Mouse (Mus musculus) 3134 (cell line): Measurements from ENCODE around the gene Dcaf4.

Source experiments
- DNase-seq: peaks from one replicate; pipeline ENCODE4 v3.0.0-alpha.2; 2011; ENCODE audit warnings: low spot score; ENCODE audit not compliant: insufficient read length; ENCODE audit errors: extremely low read depth

The Dcaf4 gene

DNA sequence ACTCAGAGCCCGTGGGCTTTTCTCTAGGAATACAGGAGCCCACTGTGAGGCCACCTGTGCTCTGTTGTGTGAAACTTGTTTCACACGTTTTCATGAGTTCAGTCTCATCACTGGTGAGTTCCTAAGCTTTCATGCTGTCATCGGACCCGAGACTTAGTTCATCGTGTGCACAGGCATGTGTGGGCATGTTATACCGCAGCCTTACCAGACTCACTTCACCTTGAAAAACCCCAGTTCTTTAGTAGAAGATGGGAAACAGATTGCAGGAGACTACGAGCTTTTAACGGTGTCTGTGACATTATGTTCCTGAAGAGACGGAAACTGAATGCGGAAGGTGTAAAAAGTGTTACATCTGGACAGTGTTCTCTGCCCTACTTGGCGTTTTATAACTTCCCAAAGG is 15.2 kb downstream of the Dcaf4 start:
- no peak for DNase-seq

GRCm38 (mm10) chr12:83536039-83536438 is 15.8 kb downstream of the Dcaf4 start:
- no peak for DNase-seq

DNA sequence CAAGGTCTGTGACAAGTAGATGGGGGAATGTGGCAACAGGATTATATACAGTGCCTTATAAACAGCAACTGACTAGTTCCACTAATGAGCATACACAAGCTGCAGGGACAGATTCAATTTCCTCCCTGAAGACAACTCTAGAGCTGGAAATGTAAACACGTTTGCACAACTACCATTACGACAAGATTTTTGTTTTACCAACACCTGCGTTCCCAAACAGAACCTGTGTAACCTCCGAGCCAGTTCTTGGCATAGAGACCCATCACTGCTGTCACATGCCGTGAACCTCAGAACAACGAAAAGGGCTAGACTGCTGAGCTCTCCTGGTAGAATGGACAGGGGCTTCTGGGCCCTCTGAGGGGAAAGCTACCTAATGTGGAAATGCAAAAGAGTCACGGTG is 23.7 kb downstream of the Dcaf4 start:
- DNase-seq: no peak

GRCm38 (mm10) chr12:83544791-83545190 is 24.5 kb downstream of the Dcaf4 start:
- DNase-seq: no peak

DNA sequence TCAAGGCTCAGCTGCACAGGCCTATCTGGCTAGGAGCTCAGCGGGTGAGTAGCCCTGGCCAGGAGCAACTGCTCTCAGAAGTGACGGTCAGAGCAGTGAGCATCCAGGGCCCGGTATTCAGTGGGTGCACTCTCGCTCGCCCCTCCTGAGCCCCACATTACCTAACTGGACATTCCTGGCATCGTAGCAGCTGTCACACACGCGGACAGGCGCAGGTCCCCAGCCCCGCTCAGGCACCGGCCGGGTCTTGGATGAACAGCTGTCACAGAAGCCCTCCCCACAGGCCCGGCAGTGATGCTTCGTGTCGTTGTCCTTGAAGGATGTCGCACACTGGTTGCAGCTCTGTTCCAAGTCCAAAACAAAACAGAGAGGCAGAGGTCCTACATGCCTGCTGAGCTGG is 31.0 kb downstream of the Dcaf4 start:
- DNase-seq: no peak

- DNase-seq: no peak
Observed at GRCm38 (mm10) chr12:83553816-83554215, 33.5 kb downstream of the Dcaf4 start.

DNA sequence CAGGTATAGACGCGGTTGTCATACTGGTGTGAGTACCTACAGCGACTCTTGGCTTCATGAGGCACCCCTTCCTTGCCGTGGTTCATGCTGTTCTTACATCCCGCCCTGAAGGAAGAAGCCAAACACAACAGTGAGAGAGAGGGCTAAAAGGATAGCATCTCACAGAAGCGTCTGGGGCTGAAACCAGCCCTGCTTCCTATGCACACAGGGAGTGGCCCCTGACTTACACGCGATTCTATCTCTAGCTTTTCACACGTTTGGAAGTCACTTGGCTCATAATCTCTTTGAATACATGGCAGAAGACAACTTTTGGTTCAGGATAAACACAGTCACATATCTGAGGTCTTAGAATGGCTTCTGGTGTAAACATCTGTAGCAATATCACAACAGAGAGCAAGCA is 35.3 kb downstream of the Dcaf4 start:
- DNase-seq: no peak

- no peak for DNase-seq
Observed at GRCm38 (mm10) chr12:83558496-83558895, 38.2 kb downstream of the Dcaf4 start.

DNA sequence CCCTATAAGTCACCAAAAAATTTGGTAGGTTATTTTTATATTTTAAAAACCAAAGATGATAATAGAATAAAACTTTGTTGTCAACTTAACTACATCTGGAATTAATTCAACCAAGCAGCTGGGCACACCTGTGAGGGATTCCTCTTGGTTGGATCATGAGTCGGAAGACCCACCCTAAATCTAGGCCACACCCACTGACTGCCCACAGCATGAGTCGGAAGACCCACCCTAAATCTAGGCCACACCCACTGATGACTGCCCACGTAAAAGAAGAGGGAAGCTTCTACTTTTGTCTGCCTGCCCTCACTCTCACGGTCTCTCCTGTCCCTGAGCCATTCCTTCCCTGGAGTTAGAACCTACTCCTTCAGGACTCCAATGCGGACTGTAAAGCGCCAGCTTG is 39.9 kb downstream of the Dcaf4 start:
- DNase-seq: no peak

- no peak for DNase-seq
Observed at GRCm38 (mm10) chr12:83562589-83562988, 42.3 kb downstream of the Dcaf4 start.

DNA sequence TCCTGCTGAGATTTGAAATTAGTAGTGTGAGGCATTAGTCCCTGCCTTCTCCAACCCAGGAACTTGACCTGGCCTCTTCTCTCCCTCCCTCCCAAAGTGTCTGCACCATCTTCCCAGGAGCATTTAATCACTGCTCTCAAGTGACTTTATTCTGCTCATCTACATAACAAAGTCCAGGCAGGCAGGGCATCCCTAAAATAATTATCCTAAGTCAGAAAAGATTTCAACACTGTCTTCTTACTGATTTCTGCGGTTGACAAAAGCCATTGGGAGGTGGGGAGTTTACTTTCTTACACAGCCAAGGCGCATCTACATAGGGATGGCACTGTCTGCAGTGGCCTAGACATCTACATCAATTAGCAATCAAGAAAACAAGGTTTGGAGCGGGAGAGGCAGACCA is 49.6 kb downstream of the Dcaf4 start:
- no peak for DNase-seq

GRCm38 (mm10) chr12:83572717-83573116 is 52.5 kb downstream of the Dcaf4 start:
- DNase-seq: no peak

DNA sequence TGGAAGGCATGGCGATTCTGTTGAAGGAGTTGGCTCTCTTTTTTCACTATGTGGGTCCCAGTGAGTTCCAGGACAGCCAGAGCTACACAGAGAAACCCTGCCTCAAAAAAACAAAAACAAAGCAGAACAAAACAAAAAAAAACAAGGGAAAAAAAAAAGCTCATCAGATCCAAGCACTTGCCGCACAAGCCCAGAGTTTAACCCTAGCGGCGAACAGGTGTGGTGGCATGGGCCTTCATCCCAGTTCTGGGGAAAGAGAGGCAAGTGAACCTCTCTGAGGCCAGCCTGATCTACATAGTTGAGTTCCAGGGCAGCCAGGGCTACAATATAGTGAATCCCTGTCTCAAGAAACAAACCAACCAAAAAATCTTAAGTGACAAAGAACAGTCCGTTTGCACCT is 57.2 kb downstream of the Dcaf4 start:
- no peak for DNase-seq

DNA sequence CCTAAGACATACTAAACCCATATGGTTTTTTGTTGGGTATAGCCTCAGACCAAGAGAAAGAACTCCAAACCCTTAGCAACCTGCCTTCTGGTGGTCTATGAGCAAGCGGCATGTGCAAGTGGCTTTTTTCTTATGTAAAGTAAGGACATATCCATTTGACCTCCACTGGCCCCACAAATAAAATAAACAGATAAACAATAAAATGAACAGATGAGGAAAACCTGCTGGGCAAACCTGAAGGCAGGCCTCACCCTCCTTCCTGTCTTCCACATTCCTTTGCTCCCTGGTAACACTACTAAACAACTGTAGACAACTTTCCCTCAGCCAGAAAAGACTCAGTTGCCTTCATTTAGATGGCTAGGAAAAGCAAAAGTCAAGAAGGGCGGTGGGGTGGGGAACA is 58.1 kb downstream of the Dcaf4 start:
- DNase-seq: no peak

DNA sequence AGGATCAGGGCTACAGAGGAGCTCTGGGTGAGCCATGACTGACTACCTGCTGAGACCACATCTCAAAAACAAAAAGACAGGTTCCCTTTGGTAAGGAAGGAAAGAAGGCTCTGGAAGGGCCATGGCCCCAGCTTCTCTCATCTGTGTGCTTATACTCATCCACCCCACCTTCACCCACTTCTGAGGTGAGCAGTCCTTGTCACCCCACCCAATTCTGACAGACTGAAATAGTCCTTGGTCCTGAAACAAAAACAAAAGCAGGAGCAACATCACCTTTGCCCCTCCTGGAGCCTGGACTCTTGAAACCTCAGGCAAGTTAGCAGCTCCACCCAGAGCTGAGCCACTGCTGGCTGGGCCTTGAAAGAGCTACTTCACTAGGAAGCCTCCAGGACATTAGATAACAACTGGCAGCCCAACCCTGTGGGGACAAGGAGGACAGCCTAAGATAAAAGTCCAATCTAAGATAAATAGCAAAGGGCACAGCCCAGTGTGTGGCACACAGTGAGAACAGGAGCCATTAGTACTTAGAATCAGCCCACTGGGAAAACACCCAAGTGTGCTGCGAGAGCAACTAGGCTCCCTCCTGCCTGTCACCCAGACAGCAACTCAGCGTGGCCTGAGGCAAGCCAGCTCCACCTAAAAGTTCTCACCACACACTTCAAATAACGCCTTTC is 58.8 kb downstream of the Dcaf4 start:
- DNase-seq: no peak

- DNase-seq: no peak
Observed at GRCm38 (mm10) chr12:83580283-83580682, 60.0 kb downstream of the Dcaf4 start.

- no peak for DNase-seq
Observed at GRCm38 (mm10) chr12:83582106-83582505, 61.8 kb downstream of the Dcaf4 start.

- DNase-seq: no peak
Observed at GRCm38 (mm10) chr12:83582747-83583146, 62.5 kb downstream of the Dcaf4 start.

DNA sequence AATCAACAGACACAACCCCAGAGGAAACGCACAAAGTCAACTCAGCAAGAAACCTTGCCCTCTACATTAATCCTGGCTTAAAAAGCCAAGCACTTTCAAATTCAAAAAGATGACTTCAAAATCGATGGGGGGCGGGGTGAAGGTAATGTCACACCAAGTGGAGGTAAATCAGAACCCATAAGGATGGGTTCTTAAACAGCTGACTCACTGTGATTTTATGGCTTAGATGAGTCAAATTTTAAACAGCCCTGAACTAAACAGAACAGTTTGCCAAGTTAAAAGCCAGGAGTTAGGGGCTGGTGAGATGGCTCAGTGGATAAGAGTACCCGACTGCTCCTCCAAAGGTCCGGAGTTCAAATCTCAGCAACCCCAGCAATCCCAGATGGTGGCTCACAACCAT is 66.4 kb downstream of the Dcaf4 start:
- DNase-seq: no peak
